Mouse (Mus musculus) midbrain, embryonic 13.5 days (tissue): ENCODE measurements around the gene Lipe. TPM values are rescaled to one million over a fixed set of nuclear protein-coding genes. Genes with fewer than 3 reads are reported as not detected.
"Not testable (repeated sequence)": the region's sequence is repeated elsewhere in the genome, so short reads cannot be mapped to it uniquely, and the experiment has no call there.

Experiments used
- ATAC-seq: fragments of 200-750 bp; cut with Nextera tagmentation; 2 replicates; pipeline ENCODE4 v1.8.0; 2017; ENCODE audit warnings: mild to moderate bottlenecking, moderate TSS enrichment, moderate library complexity
- H3K27ac ChIP-seq: fragments of 300-500 bp; sonication (generic); 2 replicates; pipeline ENCODE4 v1.5.1; 2015; ENCODE audit warnings: inconsistent platforms, mild to moderate bottlenecking, moderate library complexity
- H3K27me3 ChIP-seq: fragments of 300-500 bp; sonication (generic); 2 replicates; pipeline ENCODE4 v1.6.1; 2015; ENCODE audit warnings: mild to moderate bottlenecking, inconsistent platforms
- H3K36me3 ChIP-seq: fragments of 300-500 bp; sonication (generic); 2 replicates; pipeline ENCODE4 v1.6.1; 2015; ENCODE audit warnings: mild to moderate bottlenecking, inconsistent platforms
- H3K4me1 ChIP-seq: fragments of 300-500 bp; sonication (generic); replicated peaks from 2 replicates; pipeline ENCODE4 v1.6.1; 2015; ENCODE audit warnings: inconsistent platforms
- H3K4me2 ChIP-seq: fragments of 300-500 bp; sonication (generic); replicated peaks from 2 replicates; pipeline ENCODE4 v1.6.1; 2015; ENCODE audit warnings: moderate library complexity, mild to moderate bottlenecking, inconsistent platforms
- H3K4me3 ChIP-seq: fragments of 300-500 bp; sonication (generic); replicated peaks from 2 replicates; pipeline ENCODE4 v1.5.1; 2015; ENCODE audit warnings: mild to moderate bottlenecking, inconsistent platforms
- H3K9ac ChIP-seq: fragments of 300-500 bp; sonication (generic); replicated peaks from 2 replicates; pipeline ENCODE4 v1.6.1; 2015; ENCODE audit warnings: mild to moderate bottlenecking, inconsistent platforms
- H3K9me3 ChIP-seq: fragments of 300-500 bp; sonication (generic); 2 replicates; pipeline ENCODE4 v1.6.1; 2016; ENCODE audit warnings: mild to moderate bottlenecking, inconsistent platforms
- WGBS: fragments of 180-500 bp; shearing (Covaris S2); methylation state at CpG from one replicate; pipeline ENCODE4 v1.1.7; 2015; 5-methylcytosine and 5-hydroxymethylcytosine counted together
- polyA plus RNA-seq: library from polyadenylated mRNA; unstranded; fragments of >200 nt; fragmentation: Nextera tagmentation; extraction: Ambion mirVana; gene quantifications from 2 replicates; pipeline ENCODE4 v1.2.1, GENCODE M21; 2015

The Lipe gene
- polyA plus RNA-seq, 1 experiment from 2014 or later: 9.9 TPM

DNA sequence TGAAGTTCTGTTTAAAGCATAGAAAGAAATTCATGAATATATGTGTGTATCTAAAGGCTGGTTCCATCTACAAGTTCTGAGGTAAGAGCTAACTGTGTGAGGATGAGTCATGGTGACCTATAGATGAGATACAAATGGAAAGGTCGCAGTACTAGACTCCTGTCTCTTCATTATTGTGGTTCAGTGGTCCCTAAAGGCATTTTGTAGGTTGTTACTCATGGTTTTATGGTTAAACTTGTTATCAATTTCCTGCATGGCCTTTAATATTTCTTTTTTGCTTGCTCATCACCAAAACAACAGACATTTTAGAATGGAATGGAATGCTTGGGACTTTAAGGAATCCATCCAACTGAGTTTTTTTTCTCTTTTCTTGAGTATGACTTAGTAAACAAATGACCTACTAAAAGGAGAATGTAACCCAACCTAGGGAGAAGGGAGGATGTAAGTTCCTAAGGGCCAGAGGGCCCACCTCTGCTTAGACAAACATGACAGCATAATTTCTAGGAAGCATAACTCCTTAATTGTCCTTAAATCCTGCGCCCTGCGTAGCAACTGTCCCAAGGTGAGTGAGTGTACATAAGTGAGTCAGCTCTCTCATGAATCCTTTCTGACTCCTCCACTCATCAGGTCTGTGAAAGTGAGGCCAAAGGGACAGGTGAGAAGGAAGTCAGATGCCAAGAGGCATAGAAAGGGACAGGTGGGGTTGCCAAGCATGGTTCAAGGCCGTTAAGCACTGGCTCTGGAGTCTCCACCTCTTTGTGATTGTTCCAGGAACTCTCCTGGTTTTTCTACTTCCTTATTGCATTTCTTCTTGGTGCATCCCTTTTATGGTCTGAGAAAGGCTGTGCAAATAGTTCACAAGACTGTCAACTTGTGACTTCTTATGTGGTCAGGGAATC lies 31.6 kb upstream of the Lipe start:
- H3K27ac ChIP-seq: no peak overlapping the region

DNA sequence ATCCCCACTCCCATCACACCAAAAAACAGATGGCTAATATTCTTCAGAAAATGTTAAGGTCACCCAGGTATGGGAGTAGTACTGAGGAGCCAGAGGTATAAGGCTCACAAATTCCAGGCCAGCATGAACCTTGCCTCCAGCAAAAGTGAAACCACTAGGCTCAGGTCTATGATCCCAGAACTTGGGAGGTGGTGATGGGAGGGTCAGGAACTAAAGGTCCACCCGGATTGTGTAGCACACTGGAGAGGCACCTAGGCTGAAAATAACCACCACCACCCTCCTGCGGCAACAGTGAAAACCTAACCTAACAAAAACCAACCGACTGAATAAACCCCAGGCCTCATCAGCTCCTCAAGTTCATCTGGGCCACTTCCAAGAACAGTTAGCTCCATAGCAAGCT lies 29.8 kb upstream of the Lipe start:
- 89% methylated on average over 3 of the region's 3 CpGs for WGBS
- Histone ChIP-seq H3K9ac (no peak overlapping the region), H3K9me3 (no peaks in the 10 kb centered on the region), H3K4me1 (peaks cover 5% of the 10 kb centered on the region), H3K36me3 (no peaks in the 10 kb centered on the region), H3K27ac (no peak overlapping the region), H3K27me3 (no peaks in the 10 kb centered on the region), H3K4me3 (no peak overlapping the region), H3K4me2 (no peak overlapping the region)
- ATAC-seq: no peak

More for the DNA sequence above, 31.6 kb upstream of the Lipe start:
- no peaks in the 10 kb centered on the region for H3K9me3 ChIP-seq
- H3K36me3 ChIP-seq: no peaks in the 10 kb centered on the region
- no peak overlapping the region for H3K4me3 ChIP-seq
- 88% methylated on average over 4 of the region's 4 CpGs for WGBS
- no peak overlapping the region for H3K4me2 ChIP-seq
- ATAC-seq: no peak
- H3K27me3 ChIP-seq: no peaks in the 10 kb centered on the region
- H3K9ac ChIP-seq: no peak overlapping the region
- H3K4me1 ChIP-seq: peaks cover 8% of the 10 kb centered on the region

- Histone ChIP-seq H3K27me3 (peaks cover 7% of the 10 kb centered on the region), H3K4me1 (no peaks in the 10 kb centered on the region), H3K4me2 (no peak overlapping the region), H3K4me3 (no peak overlapping the region), H3K9me3 (no peaks in the 10 kb centered on the region), H3K9ac (no peak overlapping the region), H3K36me3 (no peaks in the 10 kb centered on the region), H3K27ac (no peak overlapping the region)
- WGBS: 77% methylated on average over 5 of the region's 5 CpGs
- ATAC-seq: no peak
These were observed 28.6 kb upstream of the Lipe start for GRCm38 (mm10) chr7:25427144-25427543.

DNA sequence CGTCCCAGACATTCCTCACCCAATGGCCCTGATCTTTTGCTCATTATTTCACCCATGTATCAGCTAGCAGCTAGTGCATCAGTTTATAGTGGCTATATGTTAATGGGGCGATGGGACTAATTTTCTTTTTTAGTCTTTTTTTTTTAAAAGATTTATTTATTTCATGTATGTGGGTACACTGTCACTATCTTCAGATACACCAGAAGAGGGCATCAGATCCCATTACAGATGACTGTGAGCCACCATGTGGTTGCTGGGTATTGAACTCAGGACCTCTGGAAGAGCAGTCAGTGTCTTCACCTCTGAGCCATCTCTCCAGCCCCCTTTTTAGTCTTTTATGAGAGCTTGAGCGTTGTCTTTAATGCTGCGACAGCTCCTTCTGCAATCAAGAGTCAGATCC lies 27.9 kb upstream of the Lipe start:
- not testable (repeated sequence) for ATAC-seq

DNA sequence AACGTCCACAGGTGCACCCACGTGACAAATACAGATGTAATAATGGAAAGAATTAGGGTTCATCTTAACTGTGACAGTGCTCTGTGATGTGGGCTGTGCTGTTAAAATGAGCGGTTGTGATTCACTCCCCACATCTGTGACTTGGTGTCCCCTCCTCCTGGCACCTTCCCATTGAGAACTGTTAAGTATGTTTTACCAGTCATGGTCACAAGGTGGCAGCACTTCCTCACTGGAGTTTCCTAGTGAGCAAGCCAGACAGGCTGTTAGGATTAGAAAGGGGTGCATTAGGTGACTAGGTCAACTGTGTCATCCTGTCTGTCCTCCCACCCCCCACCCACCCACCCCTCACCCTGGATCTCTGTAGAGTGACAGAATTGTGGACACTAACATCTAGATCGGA lies 25.9 kb upstream of the Lipe start:
- no peak overlapping the region for H3K4me2 ChIP-seq
- H3K36me3 ChIP-seq: no peaks in the 10 kb centered on the region
- H3K9me3 ChIP-seq: no peaks in the 10 kb centered on the region
- no peak overlapping the region for H3K9ac ChIP-seq
- peak; percentile 65 for ATAC-seq
- no peaks in the 10 kb centered on the region for H3K4me1 ChIP-seq
- peaks cover 11% of the 10 kb centered on the region for H3K27me3 ChIP-seq
- WGBS: 37% methylated on average over 4 of the region's 4 CpGs
- H3K4me3 ChIP-seq: no peak overlapping the region
- no peak overlapping the region for H3K27ac ChIP-seq

More for the DNA sequence above, 27.9 kb upstream of the Lipe start:
- H3K36me3 ChIP-seq, H3K4me3 ChIP-seq, H3K4me1 ChIP-seq, H3K27ac ChIP-seq, H3K4me2 ChIP-seq, H3K9me3 ChIP-seq, H3K9ac ChIP-seq: not testable (repeated sequence)
- 82% methylated on average over 4 of the region's 4 CpGs for WGBS
- peaks cover 11% of the 10 kb centered on the region for H3K27me3 ChIP-seq

GRCm38 (mm10) chr7:25422286-25422841 lies 23.9 kb upstream of the Lipe start:
- Histone ChIP-seq H3K4me1 (no peaks in the 10 kb centered on the region), H3K36me3 (no peaks in the 10 kb centered on the region), H3K9me3 (no peaks in the 10 kb centered on the region), H3K4me2 (no peak overlapping the region), H3K9ac (0 out of 2 replicates have a peak overlapping the region, but pooled peaks have one; percentile 41), H3K4me3 (no peak overlapping the region), H3K27me3 (peaks cover 11% of the 10 kb centered on the region), H3K27ac (no peak overlapping the region)
- ATAC-seq: no peak
- WGBS: 74% methylated on average over 16 of the region's 16 CpGs

DNA sequence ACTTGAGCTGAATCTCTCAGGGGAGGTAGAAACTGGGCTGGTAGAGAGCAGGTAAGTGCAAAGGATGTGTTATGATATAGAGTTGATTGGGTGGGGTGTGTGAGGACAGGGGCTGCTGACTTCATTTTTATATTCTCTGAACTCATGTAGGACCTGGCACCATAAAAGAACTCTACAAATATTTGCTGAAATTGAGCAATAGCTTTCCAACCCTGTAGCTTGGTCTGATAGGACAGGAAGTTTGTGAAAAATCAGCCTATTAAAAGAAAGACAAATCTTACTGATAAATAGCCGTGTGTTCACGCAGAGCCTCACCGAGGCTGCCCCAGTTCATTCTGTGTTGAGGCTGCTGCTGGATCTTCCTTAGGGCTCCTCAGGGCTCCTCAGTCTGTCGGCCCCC lies 21.4 kb upstream of the Lipe start:
- no peak overlapping the region for H3K4me3 ChIP-seq
- H3K27me3 ChIP-seq: peaks cover 11% of the 10 kb centered on the region
- 90% methylated on average over 4 of the region's 4 CpGs for WGBS
- no peaks in the 10 kb centered on the region for H3K36me3 ChIP-seq
- no peak overlapping the region for H3K27ac ChIP-seq
- no peak for ATAC-seq
- H3K9me3 ChIP-seq: no peaks in the 10 kb centered on the region
- no peak overlapping the region for H3K9ac ChIP-seq
- no peaks in the 10 kb centered on the region for H3K4me1 ChIP-seq
- no peak overlapping the region for H3K4me2 ChIP-seq

- H3K27me3 ChIP-seq: peaks cover 11% of the 10 kb centered on the region
- no peak overlapping the region for H3K4me3 ChIP-seq
- no peak overlapping the region for H3K9ac ChIP-seq
- no peak overlapping the region for H3K27ac ChIP-seq
- no peaks in the 10 kb centered on the region for H3K4me1 ChIP-seq
- 80% methylated on average over 8 of the region's 8 CpGs for WGBS
- no peak for ATAC-seq
- no peaks in the 10 kb centered on the region for H3K9me3 ChIP-seq
- no peak overlapping the region for H3K4me2 ChIP-seq
- H3K36me3 ChIP-seq: no peaks in the 10 kb centered on the region
These were observed 21.0 kb upstream of the Lipe start for GRCm38 (mm10) chr7:25419536-25419935.

DNA sequence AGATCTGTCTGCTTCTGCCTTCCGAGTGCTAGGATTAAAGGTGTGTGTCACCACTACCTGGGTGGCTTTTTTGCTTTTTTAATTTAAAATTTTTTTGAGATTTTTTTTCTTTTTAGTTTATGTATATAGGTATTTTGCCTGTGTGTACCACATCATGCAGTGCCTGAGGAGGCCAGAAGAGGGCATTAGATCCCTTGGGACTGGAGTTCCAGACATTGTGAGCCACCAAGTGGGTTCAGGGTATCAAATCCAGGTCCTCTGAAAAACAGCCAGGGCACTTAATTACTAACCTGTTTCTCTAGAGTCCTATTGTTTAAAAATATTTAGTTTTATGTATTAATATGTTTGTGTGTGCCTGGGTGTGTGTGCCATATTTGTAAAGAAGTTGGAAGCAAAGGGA lies 19.1 kb upstream of the Lipe start:
- H3K4me3 ChIP-seq: no peak overlapping the region
- no peak overlapping the region for H3K27ac ChIP-seq
- WGBS: 90% methylated on average over 1 of the region's 1 CpGs
- H3K9ac ChIP-seq: no peak overlapping the region
- H3K9me3 ChIP-seq: no peaks in the 10 kb centered on the region
- H3K27me3 ChIP-seq: peaks cover 8% of the 10 kb centered on the region
- 0 out of 2 replicates have a peak, but pooled peaks cover 5% of the 10 kb centered on the region for H3K4me1 ChIP-seq
- no peaks in the 10 kb centered on the region for H3K36me3 ChIP-seq
- no peak for ATAC-seq
- H3K4me2 ChIP-seq: no peak overlapping the region

DNA sequence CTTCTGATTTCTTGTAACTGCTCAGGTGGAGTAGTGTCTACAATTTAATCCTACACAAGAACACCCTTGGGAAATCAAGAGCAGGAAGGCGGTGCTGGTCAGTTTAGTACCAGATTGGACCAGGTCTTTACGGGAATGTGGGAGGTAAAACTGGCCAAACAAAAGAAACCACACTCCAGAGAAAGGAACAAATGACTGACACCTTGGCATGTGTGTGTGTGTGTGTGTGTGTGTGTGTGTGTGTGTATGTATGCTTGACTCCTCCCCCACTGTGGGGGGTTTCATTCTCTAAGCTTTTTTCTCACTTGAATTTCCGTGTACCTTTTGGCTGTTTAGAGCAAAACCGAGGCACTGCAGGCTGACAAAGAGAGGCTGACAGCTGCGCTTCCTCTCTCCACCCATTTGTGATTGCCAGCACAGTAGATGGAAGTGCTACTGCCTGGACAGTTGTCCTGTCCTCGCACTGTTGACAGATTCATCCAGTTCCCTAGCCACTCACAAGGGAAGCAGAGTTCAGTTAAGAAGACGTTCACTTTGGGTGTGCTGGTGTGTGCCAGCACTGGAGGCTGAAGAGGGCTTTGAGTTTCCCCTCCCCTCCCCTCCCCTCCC lies 14.4 kb upstream of the Lipe start, which contains the start of gene Cxcl17:
Gene Cxcl17 (minus strand): TSS at position 54 of the 609 bp plus-strand sequence.
- no peak within 1 kb of the TSS for H3K4me3 ChIP-seq
- no peak within 1 kb of the TSS for H3K27ac ChIP-seq
- ATAC-seq: no peak
- no peaks in the 10 kb centered on the region for H3K27me3 ChIP-seq
- H3K4me1 ChIP-seq: 0 out of 2 replicates have a peak, but pooled peaks cover 5% of the 10 kb centered on the region
- WGBS: 52% methylated on average over 7 of the region's 7 CpGs
- no peak within 1 kb of the TSS for H3K4me2 ChIP-seq
- H3K36me3 ChIP-seq: no peaks in the 10 kb centered on the region
- H3K9me3 ChIP-seq: no peaks in the 10 kb centered on the region
- no peak within 1 kb of the TSS for H3K9ac ChIP-seq

DNA sequence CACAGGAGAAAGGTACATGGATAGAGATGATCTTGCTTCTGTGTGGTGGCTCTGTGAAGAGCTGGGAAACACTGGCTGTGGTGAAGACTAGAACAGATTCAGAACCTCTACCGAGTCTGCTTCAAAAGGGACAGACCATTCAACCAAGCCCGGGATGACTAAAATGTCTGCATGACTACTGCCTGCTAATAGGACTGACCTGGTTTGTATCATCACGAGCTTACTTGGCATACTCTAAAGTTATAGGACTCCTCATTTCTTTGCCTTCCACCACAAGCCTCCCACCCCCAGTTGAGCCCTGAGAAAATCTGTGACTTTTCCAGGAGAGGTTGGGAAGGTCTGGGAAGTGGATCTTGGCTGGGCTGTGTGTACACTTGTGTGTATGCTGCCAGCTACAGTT lies 13.4 kb upstream of the Lipe start:
- Histone ChIP-seq H3K9ac (no peak overlapping the region), H3K27ac (no peak overlapping the region), H3K4me2 (no peak overlapping the region), H3K27me3 (no peaks in the 10 kb centered on the region), H3K36me3 (no peaks in the 10 kb centered on the region), H3K9me3 (no peaks in the 10 kb centered on the region), H3K4me1 (0 out of 2 replicates have a peak, but pooled peaks cover 5% of the 10 kb centered on the region), H3K4me3 (no peak overlapping the region)
- ATAC-seq: no peak
- WGBS: 90% methylated on average over 3 of the region's 3 CpGs

- ATAC-seq: no peak
- no peak overlapping the region for H3K9ac ChIP-seq
- H3K9me3 ChIP-seq: no peaks in the 10 kb centered on the region
- H3K27me3 ChIP-seq: no peaks in the 10 kb centered on the region
- H3K4me2 ChIP-seq: no peak overlapping the region
- 0 out of 2 replicates have a peak, but pooled peaks cover 5% of the 10 kb centered on the region for H3K4me1 ChIP-seq
- H3K27ac ChIP-seq: no peak overlapping the region
- no peaks in the 10 kb centered on the region for H3K36me3 ChIP-seq
- WGBS: 86% methylated on average over 1 of the region's 1 CpGs
- H3K4me3 ChIP-seq: no peak overlapping the region
These were observed 12.6 kb upstream of the Lipe start for GRCm38 (mm10) chr7:25410969-25411615.
